Mouse (Mus musculus) adrenal gland, adult 8-10 months (tissue): ENCODE measurements around the gene Lrp4. TPM values are rescaled to one million over a fixed set of nuclear protein-coding genes. Genes with fewer than 3 reads are reported as not detected.
"Not testable (repeated sequence)": the region's sequence is repeated elsewhere in the genome, so short reads cannot be mapped to it uniquely, and the experiment has no call there.

ENCODE experiments used
- DNase-seq: peaks from one replicate; pipeline ENCODE4 v3.0.0; 2022
- total RNA-seq, 4 experiments: library from RNA; stranded (reverse); gene quantifications; 2 replicates each; pipeline ENCODE4 v1.2.4; 2022

Gene Lrp4
- total RNA-seq, 4 experiments from 2014 or later = 6.3 to 11.2 (median 9.5) TPM

- no peak for DNase-seq
These were observed 2.9 kb upstream of the Lrp4 start for GRCm38 (mm10) chr2:91454434-91454833.

DNA sequence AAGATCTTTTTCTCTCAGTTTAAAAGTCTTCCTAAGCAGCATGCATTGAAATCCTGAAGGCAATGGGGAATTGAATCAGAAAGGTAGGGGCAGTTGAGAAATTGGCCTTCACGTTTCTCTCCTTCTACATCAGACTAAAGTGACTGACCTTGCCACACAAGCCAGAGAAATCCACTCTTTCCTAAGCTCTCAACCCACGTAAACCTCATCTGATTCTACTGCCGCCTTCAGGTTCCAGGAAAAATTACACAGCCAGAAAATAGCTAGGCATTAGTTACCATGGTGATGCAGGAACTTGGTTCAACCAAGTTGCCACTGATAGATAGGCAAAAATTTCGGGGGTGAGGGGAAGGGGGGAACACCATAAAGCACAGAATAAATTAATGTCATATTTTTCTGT, 1.5 kb upstream of the Lrp4 start:
- DNase-seq = no peak

DNA sequence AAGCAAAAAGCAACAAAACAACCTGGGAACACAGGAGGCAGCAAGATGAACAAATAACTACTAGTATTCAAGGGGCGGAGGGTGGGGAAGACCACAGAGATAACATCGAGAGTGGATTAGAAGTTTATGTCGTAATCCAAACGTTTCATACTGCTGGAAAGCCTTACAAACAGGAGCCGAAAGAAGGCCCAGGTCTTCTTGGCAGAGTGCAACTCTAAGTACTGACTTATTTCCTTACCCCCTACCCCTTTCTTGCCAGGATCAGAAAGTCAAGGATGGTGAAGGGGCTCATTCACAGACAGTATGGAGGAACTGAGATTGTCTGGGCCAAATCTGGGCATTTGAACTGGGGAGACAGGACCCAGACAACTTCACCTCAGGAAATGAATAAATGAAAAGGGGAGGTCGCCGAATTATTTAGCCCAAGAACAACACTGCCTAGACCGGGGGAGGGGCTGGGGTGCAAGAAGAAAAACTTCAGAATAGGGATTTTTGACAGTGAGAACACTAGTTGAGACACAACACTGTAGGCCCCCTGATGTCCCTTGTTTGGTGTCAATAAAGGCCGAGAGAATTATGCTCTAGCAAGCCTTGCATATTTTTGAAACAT, 715 bp upstream of the Lrp4 start:
- DNase-seq = no peak

DNA sequence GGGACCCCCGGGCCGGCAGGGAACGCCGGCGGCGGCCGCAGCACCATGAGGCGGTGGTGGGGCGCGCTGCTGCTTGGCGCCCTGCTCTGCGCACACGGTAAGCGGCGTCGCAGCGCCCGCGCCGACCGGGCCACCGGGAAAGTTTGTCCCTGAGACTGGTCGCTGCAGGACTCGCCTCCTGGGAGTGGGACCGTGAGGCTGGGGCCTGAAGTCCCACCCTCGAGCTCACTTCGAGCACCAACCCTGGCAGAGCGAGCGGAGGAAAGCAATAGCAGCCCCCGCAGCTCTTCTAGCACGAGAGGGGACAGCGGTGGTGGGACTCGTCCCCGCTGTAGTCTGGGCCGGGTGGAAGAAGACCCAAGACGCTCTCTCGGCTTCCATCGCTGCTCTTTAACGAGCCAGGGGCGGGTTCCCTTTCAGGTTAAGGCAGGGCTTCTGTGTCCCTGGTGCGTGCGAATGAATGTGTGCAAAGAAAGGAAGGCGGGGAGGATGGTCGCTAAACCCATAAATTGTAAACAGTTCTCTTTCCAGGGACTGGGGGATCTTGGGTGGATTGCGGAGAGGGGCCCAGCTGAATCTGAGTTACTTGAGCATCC, 443 bp downstream of the Lrp4 start:
- DNase-seq = no peak

GRCm38 (mm10) chr2:91458252-91458672, 951 bp downstream of the Lrp4 start:
- no peak for DNase-seq

DNA sequence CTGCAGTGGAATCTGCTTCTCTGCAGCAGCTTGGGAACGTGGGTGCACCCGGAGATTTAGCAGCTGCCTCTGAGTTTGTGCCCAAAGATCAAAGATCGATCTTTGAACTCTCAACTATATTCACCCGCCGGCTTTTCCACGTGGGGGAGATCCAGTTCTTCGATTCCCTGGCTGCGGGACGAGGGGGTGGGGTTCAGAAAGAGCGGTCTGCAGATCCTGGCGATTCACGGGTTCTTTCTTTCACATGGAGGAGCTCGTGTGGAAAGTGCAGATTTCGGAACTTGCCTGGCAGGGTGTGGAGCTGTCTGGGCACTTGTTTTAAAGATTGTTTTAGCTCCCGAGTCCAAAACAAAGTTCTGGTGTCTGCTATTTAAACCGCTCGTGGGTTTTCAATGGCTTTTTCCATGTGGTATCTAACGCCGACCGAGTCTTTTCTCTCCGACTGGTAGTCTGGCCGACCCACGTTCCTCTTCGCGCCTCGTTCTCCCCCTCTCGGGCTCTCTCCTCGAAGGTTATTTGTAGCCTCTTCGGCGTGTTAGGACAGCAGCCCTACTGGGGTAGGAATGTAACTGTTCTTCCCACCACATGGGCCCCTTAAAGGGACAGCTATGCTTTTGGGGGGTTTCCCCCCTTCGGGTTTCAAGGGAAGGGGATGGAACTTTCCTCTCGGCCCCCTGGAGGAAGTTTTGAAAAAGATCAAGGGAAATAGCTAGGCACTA, 1.5 kb downstream of the Lrp4 start:
- DNase-seq = no peak

- no peak for DNase-seq
These were observed 2.8 kb downstream of the Lrp4 start for GRCm38 (mm10) chr2:91460076-91460475.

DNA sequence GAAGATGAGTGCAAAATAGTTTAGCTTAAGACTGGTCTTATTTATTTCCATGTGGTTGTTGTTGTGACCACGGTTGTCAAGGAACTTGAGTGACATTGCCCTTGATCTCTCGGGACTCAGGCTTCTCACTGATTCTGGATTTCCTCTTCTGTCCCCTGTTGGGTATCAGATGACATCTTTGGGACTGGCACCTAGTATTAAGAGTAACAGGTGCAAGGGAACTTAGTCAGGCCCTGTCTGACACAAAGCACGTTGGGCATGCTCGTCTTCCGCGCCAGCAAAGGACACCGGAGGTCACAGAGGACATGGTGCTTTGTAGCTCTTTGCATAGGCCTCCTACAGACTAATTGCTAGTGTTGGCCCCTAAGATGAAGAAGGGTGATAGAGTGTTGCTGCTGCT, 3.5 kb downstream of the Lrp4 start:
- DNase-seq = no peak

DNA sequence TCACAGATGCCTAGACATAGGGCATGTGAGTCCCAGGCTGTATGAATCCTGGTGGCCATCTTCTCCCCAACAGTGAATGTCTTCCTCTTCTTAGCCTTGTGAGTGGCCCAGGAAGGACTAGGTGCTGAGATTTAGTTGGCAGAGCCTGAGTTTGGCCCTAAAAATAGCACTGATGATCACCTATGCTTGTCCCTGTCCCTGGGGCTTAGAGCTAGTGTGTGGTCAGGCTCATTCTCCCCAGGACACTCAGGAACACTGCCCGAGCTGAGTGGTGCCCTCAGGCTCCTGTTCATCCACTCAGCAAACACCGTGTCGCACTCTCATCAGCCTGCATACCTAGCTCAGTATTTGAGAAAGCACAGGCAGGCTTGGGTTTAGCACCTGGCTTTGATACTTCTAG, 4.0 kb downstream of the Lrp4 start:
- DNase-seq = no peak

DNA sequence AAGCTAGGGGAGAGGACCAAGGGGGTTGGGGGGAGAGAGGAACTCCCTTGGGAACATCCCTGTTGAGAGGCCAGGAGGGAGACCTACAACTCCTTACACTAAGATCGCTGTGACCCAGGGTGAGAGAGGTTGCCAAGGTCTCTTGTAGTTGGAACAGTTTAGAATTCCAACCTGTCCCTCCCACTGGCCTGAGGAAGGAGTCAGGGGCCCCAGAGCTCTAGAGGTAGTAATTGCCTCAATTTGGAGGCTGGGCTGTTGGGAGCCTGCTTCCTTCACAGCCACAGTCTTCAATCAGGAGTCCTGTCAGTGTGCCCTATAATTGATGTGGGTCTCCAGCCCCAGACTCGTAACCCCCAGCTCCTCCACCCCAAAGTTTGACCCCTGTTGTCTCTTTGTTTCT, 4.9 kb downstream of the Lrp4 start:
- no peak for DNase-seq

GRCm38 (mm10) chr2:91462681-91463080, 5.4 kb downstream of the Lrp4 start:
- DNase-seq = no peak

- no peak for DNase-seq
These were observed 8.6 kb downstream of the Lrp4 start for GRCm38 (mm10) chr2:91465934-91466333.

DNA sequence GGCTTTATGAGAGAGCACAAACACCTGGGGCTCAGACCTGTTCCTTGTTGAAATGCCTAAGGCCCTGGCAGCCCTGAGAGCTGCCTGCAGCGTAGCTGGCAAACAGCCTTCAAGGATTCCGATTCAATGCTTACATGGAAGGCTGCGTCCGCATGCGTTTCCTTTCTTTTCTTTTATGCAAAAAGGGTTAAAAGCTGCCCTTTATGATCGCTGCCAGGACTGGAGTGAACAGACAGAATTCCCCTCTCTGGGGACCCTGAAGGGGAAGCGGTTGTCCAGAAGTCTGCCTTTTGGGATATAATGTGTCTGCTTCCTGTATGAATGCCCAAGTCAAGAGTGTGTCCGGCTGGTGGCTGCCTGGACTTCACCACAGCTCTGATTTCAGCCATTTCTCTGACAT, 10.3 kb downstream of the Lrp4 start:
- DNase-seq = no peak

- no peak for DNase-seq
These were observed 12.8 kb downstream of the Lrp4 start for GRCm38 (mm10) chr2:91470055-91470647.

GRCm38 (mm10) chr2:91474358-91474757, 17.0 kb downstream of the Lrp4 start:
- no peak for DNase-seq

DNA sequence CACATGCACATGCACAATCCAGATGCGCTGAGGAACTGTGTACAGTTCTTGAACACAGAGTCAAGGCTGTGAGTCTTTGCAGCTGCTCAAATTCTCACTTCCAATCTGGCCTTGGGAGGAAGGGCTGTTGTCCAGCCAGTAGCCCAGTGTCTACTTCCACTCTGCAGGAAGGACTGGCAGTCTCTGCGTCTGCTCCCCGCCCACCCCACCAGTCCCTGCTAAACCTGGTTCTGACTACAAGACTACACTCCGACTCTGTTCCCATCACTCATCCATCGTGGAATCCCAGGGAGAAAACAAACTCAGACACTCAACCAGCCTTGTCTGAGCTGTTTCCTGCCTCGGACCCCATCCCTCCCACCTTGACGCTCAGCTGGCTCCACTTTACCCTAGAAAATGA, 18.5 kb downstream of the Lrp4 start:
- no peak for DNase-seq

- no peak for DNase-seq
These were observed 18.9 kb downstream of the Lrp4 start for GRCm38 (mm10) chr2:91476251-91476661.

- no peak for DNase-seq
These were observed 19.5 kb downstream of the Lrp4 start for GRCm38 (mm10) chr2:91476841-91477240.

- no peak for DNase-seq
These were observed 23.1 kb downstream of the Lrp4 start for GRCm38 (mm10) chr2:91480399-91480801.

DNA sequence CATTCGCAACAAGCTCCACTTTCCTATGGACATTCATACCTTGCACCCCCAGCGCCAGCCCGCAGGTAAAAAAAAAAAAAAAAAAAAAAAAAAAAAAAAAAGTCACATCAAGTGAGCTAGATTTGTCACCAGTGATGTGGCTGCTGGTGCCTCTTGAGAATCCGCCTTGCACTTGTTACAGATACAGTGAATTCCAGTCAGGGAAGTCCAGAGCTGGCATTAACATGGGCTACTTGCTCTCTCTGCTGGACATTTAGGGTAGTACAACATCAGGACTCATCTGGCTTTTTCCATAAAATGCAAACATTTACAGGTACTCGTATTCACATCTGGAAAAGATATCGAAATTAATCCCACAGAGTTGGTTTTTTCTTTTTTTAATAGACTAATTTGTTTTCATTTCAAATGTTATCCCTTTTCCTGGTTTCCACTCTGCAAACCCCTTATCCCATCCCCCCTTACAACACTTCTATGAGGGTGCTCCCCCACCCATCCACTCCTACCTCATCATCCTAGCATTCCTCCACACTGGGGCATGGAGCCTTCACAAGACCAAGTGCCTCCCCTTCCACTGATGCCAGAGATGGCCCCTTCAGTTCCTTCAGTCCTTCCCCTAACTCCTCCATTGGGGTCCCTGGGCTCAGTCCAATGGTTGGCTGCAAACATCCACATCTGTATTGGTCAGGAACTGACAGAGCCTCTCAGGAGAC, 23.6 kb downstream of the Lrp4 start:
- DNase-seq = peak; percentile 23

GRCm38 (mm10) chr2:91484698-91485097, 27.4 kb downstream of the Lrp4 start:
- DNase-seq = no peak

DNA sequence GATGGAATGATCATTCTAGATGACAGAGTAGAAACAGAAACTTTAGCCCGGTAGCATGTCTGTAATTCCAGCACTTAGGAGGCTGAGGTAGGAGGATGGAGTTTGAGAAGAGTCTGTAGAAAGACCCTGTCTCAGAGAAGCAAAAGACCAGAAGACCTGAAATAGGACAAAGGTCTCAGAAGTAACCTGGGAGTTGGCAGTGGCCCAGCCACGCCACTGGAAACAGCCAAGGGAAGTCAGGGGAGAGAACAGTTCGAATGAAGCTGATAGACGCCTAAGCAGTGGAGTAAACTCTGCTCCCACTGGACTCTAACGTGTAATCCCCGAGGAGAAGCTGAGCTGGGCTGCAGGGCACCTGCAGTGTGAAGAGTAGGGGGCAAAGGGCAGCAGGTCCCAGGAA, 27.9 kb downstream of the Lrp4 start:
- no peak for DNase-seq

GRCm38 (mm10) chr2:91487295-91487694, 30.0 kb downstream of the Lrp4 start:
- DNase-seq = not testable (repeated sequence)
